Mouse (Mus musculus): ENCODE results near the gene Mmel1. TPM values are rescaled to one million over a fixed set of nuclear protein-coding genes. Genes with fewer than 3 reads are reported as not detected.
A peak's percentile ranks its signal among the peaks of the same experiment; 100 is the strongest.

Mmel1 gene
- polyA plus RNA-seq (2014; fragmentation: Nextera tagmentation; extraction: Ambion mirVana), result 0.22 and 0.71 TPM in 2 replicates

- Histone ChIP-seq H3K9ac (ENCODE audit: low read length) (peak within 1 kb of the TSS; percentile 34; the same call in 1 of the 2 replicates), H3K4me2 (ENCODE audit: low read length) (no peak within 1 kb of the TSS), H3K27me3 (ENCODE audit: control insufficient read depth, insufficient read depth, low read length) (peaks cover 10% of the 10 kb centered on the region; the same call in 1 of the 2 replicates), H3K36me3 (ENCODE audit: control insufficient read depth, insufficient read depth, low read length) (no peaks in the 10 kb centered on the region), H3K9me3 (ENCODE audit: control insufficient read depth, low read length) (no peaks in the 10 kb centered on the region), H3K27ac (replicated peaks in 1 of 2; ENCODE audit: control insufficient read depth in 1 of 2, insufficient read depth in 1 of 2, low read depth in 2 of 2, low read length in 2 of 2) (no peak within 1 kb of the TSS), H3K4me1 (ENCODE audit: control insufficient read depth in 2 of 2, insufficient read depth in 2 of 2, low read length in 2 of 2) (peaks cover 5% of the 10 kb centered on the region in 2 experiments), H3K4me3 (ENCODE audit: control insufficient read depth in 1 of 2, insufficient read depth in 1 of 2, low read depth in 1 of 2, low read length in 2 of 2) (no peak within 1 kb of the TSS)
- no peak for ATAC-seq (ENCODE audit: insufficient number of reproducible peaks, insufficient read depth, low FRiP score, low read depth)
- 73% methylated on average over 7 of the region's 7 CpGs for WGBS
Observed at GRCm38 (mm10) chr4:154869440-154869839, at the start of gene Mmel1. TSS of gene Mmel1 (plus strand) at chr4:154869585.

- Histone ChIP-seq H3K9me3 (ENCODE audit: control insufficient read depth, low read length) (no peaks in the 10 kb centered on the region), H3K27ac (replicated peaks in 1 of 2; ENCODE audit: control insufficient read depth in 1 of 2, insufficient read depth in 1 of 2, low read depth in 2 of 2, low read length in 2 of 2) (no peak overlapping the region), H3K4me2 (ENCODE audit: low read length) (no peak overlapping the region), H3K4me3 (ENCODE audit: control insufficient read depth in 1 of 2, insufficient read depth in 1 of 2, low read depth in 1 of 2, low read length in 2 of 2) (no peak overlapping the region), H3K9ac (ENCODE audit: low read length) (no peak overlapping the region), H3K27me3 (ENCODE audit: control insufficient read depth, insufficient read depth, low read length) (0 out of 2 replicates have a peak, but pooled peaks cover 6% of the 10 kb centered on the region), H3K36me3 (ENCODE audit: control insufficient read depth, insufficient read depth, low read length) (no peaks in the 10 kb centered on the region), H3K4me1 (ENCODE audit: control insufficient read depth in 2 of 2, insufficient read depth in 2 of 2, low read length in 2 of 2) (peaks cover 4% of the 10 kb centered on the region in 2 experiments; a peak in 3 of 4 replicates)
- 0 out of 2 replicates have a peak, but pooled peaks have one; percentile 16 for ATAC-seq (ENCODE audit: insufficient number of reproducible peaks, insufficient read depth, low FRiP score, low read depth)
- WGBS, result 33% methylated on average over 6 of the region's 6 CpGs
Observed at GRCm38 (mm10) chr4:154825662-154826061, 43.7 kb upstream of the Mmel1 start.

DNA sequence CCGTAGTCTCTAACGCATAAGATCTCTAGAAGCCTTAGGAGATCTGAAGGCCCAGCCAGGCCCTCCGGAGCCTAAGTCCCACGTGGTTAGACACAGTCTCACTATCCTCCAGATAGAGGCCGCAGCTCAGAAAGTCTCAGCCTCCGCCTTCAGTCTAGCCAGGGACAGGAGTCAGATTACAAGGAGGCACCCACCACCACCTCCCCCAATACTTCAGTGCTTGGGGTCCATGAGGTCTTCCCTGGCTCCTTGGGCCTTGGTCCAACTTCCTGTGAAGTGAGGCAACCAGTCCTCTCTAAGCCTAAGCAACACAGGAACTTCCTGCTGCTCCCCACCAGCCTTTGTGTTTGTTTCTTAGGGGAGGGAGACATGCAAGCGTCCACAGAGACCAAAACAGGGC, 43.2 kb upstream of the Mmel1 start:
- H3K27ac ChIP-seq (replicated peaks in 1 of 2; ENCODE audit: control insufficient read depth in 1 of 2, insufficient read depth in 1 of 2, low read depth in 2 of 2, low read length in 2 of 2), result no peak overlapping the region
- H3K36me3 ChIP-seq (ENCODE audit: control insufficient read depth, insufficient read depth, low read length), result no peaks in the 10 kb centered on the region
- H3K9me3 ChIP-seq (ENCODE audit: control insufficient read depth, low read length), result no peaks in the 10 kb centered on the region
- 0 out of 2 replicates have a peak, but pooled peaks cover 6% of the 10 kb centered on the region for H3K27me3 ChIP-seq (ENCODE audit: control insufficient read depth, insufficient read depth, low read length)
- WGBS, result 47% methylated on average over 7 of the region's 7 CpGs
- H3K4me1 ChIP-seq (ENCODE audit: control insufficient read depth in 2 of 2, insufficient read depth in 2 of 2, low read length in 2 of 2), result peaks cover 4% of the 10 kb centered on the region in 2 experiments; a peak in 3 of 4 replicates
- no peak for ATAC-seq (ENCODE audit: insufficient number of reproducible peaks, insufficient read depth, low FRiP score, low read depth)
- H3K4me2 ChIP-seq (ENCODE audit: low read length), result no peak overlapping the region
- no peak overlapping the region for H3K4me3 ChIP-seq (ENCODE audit: control insufficient read depth in 1 of 2, insufficient read depth in 1 of 2, low read depth in 1 of 2, low read length in 2 of 2)
- no peak overlapping the region for H3K9ac ChIP-seq (ENCODE audit: low read length)

- Histone ChIP-seq H3K4me2 (ENCODE audit: low read length) (no peak overlapping the region), H3K27ac (replicated peaks in 1 of 2; ENCODE audit: control insufficient read depth in 1 of 2, insufficient read depth in 1 of 2, low read depth in 2 of 2, low read length in 2 of 2) (no peak overlapping the region), H3K4me3 (ENCODE audit: control insufficient read depth in 1 of 2, insufficient read depth in 1 of 2, low read depth in 1 of 2, low read length in 2 of 2) (no peak overlapping the region), H3K9me3 (ENCODE audit: control insufficient read depth, low read length) (no peaks in the 10 kb centered on the region), H3K4me1 (ENCODE audit: control insufficient read depth in 2 of 2, insufficient read depth in 2 of 2, low read length in 2 of 2) (peaks cover 4% of the 10 kb centered on the region in 2 experiments; a peak in 3 of 4 replicates), H3K9ac (ENCODE audit: low read length) (no peak overlapping the region), H3K36me3 (ENCODE audit: control insufficient read depth, insufficient read depth, low read length) (no peaks in the 10 kb centered on the region), H3K27me3 (ENCODE audit: control insufficient read depth, insufficient read depth, low read length) (0 out of 2 replicates have a peak, but pooled peaks cover 6% of the 10 kb centered on the region)
- no peak for ATAC-seq (ENCODE audit: insufficient number of reproducible peaks, insufficient read depth, low FRiP score, low read depth)
- WGBS, result 75% methylated on average over 7 of the region's 7 CpGs
Observed at GRCm38 (mm10) chr4:154827181-154827580, 42.2 kb upstream of the Mmel1 start.

DNA sequence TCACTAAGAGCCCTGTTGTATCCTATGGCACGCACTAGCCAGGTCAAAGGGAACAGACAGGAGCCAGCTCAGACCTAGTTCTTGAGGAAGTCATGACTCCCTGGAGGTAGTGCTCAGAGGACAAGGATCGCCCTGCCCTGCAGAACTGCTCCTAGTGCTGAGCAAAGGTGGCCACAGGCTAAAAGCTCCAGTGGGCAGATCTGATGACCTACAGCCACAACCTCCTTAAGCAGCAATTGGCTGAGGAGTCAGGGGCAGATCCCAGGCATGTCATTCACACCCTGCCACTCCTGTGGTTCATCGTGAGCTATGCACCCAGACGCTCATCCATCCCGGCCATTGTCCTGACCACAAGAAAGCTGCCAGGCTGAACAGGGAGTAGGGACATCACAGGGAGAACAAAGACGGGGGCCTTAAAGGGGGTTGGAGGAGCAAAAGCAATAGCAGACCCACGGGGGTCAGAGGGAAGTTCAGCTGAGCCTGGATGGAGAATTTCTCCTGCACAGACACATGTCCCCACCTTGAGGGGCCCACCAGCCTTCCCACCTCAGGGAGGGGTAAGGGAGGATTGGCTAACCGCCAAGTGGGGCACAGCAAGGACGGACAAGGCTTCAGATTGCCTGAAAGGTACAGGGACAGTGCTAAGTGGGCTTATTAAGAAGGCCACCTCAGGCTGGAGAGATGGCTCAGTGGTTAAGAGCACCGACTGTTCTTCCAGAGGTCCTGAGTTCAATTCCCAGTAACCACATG, 41.3 kb upstream of the Mmel1 start:
- Histone ChIP-seq H3K9ac (ENCODE audit: low read length) (no peak overlapping the region), H3K36me3 (ENCODE audit: control insufficient read depth, insufficient read depth, low read length) (no peaks in the 10 kb centered on the region), H3K27me3 (ENCODE audit: control insufficient read depth, insufficient read depth, low read length) (0 out of 2 replicates have a peak, but pooled peaks cover 6% of the 10 kb centered on the region), H3K4me1 (ENCODE audit: control insufficient read depth in 2 of 2, insufficient read depth in 2 of 2, low read length in 2 of 2) (peaks cover 4% of the 10 kb centered on the region in 2 experiments; a peak in 3 of 4 replicates), H3K27ac (replicated peaks in 1 of 2; ENCODE audit: control insufficient read depth in 1 of 2, insufficient read depth in 1 of 2, low read depth in 2 of 2, low read length in 2 of 2) (0 out of 4 replicates have a peak overlapping the region, but pooled peaks of 1 of the 2 experiments have one; percentile 12), H3K4me2 (ENCODE audit: low read length) (no peak overlapping the region), H3K4me3 (ENCODE audit: control insufficient read depth in 1 of 2, insufficient read depth in 1 of 2, low read depth in 1 of 2, low read length in 2 of 2) (no peak overlapping the region), H3K9me3 (ENCODE audit: control insufficient read depth, low read length) (no peaks in the 10 kb centered on the region)
- WGBS, result 34% methylated on average over 10 of the region's 10 CpGs
- ATAC-seq (ENCODE audit: insufficient number of reproducible peaks, insufficient read depth, low FRiP score, low read depth), result peak; percentile 35

- Histone ChIP-seq H3K4me3 (ENCODE audit: control insufficient read depth in 1 of 2, insufficient read depth in 1 of 2, low read depth in 1 of 2, low read length in 2 of 2) (no peak overlapping the region), H3K4me1 (ENCODE audit: control insufficient read depth in 2 of 2, insufficient read depth in 2 of 2, low read length in 2 of 2) (peaks cover 3 to 4% of the 10 kb centered on the region in 2 experiments; a peak in 3 of 4 replicates), H3K27ac (replicated peaks in 1 of 2; ENCODE audit: control insufficient read depth in 1 of 2, insufficient read depth in 1 of 2, low read depth in 2 of 2, low read length in 2 of 2) (no peak overlapping the region), H3K4me2 (ENCODE audit: low read length) (no peak overlapping the region), H3K9ac (ENCODE audit: low read length) (no peak overlapping the region), H3K27me3 (ENCODE audit: control insufficient read depth, insufficient read depth, low read length) (no peaks in the 10 kb centered on the region), H3K36me3 (ENCODE audit: control insufficient read depth, insufficient read depth, low read length) (no peaks in the 10 kb centered on the region), H3K9me3 (ENCODE audit: control insufficient read depth, low read length) (no peaks in the 10 kb centered on the region)
- no peak for ATAC-seq (ENCODE audit: insufficient number of reproducible peaks, insufficient read depth, low FRiP score, low read depth)
- WGBS, result 57% methylated on average over 9 of the region's 9 CpGs
Observed at GRCm38 (mm10) chr4:154831915-154832573, 37.3 kb upstream of the Mmel1 start.

DNA sequence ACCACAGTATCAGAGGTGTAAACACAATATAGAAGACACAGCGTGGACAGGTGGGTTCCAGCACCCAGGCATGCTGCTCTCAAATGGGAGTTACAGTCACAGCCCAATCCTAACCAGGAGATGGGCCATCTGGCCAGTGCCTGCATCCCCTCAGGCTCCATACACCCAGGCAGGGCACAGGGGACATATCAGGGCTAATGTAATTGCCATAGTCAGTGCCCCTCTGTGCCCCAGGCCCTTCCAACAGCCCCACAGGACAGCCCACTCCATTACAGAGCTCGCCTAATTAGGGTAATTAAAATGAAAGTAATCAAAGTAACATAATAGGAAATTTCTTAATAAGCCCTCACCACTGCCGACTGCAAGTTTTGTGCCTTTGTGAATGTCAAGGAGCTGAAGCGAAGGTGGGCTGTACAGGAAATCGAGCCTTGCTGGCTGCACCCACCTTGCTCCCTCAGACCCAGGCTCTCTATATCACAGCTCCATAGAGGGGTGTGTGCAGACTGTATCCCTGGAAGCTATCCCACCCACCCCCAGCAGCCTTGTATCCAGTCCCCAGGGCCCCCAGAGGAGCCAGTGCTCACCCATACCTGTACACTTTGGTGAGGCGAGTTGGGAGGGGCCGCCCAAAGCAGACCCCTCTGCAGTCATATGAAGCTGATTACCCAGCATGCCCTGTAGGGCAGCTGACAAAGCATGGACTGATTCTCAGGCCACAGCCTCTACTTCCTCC, 33.0 kb upstream of the Mmel1 start:
- no peaks in the 10 kb centered on the region for H3K36me3 ChIP-seq (ENCODE audit: control insufficient read depth, insufficient read depth, low read length)
- no peak overlapping the region for H3K4me3 ChIP-seq (ENCODE audit: control insufficient read depth in 1 of 2, insufficient read depth in 1 of 2, low read depth in 1 of 2, low read length in 2 of 2)
- H3K4me1 ChIP-seq (ENCODE audit: control insufficient read depth in 2 of 2, insufficient read depth in 2 of 2, low read length in 2 of 2), result no peaks in the 10 kb centered on the region
- H3K9me3 ChIP-seq (ENCODE audit: control insufficient read depth, low read length), result no peaks in the 10 kb centered on the region
- ATAC-seq (ENCODE audit: insufficient number of reproducible peaks, insufficient read depth, low FRiP score, low read depth), result no peak
- H3K27me3 ChIP-seq (ENCODE audit: control insufficient read depth, insufficient read depth, low read length), result no peaks in the 10 kb centered on the region
- H3K4me2 ChIP-seq (ENCODE audit: low read length), result no peak overlapping the region
- WGBS, result 76% methylated on average over 7 of the region's 7 CpGs
- no peak overlapping the region for H3K27ac ChIP-seq (replicated peaks in 1 of 2; ENCODE audit: control insufficient read depth in 1 of 2, insufficient read depth in 1 of 2, low read depth in 2 of 2, low read length in 2 of 2)
- no peak overlapping the region for H3K9ac ChIP-seq (ENCODE audit: low read length)
